Mouse (Mus musculus): ENCODE measurements around the gene Rhot1. TPM values are rescaled to one million over a fixed set of nuclear protein-coding genes. Genes with fewer than 3 reads are reported as not detected.
"Not testable (repeated sequence)": the region's sequence is repeated elsewhere in the genome, so short reads cannot be mapped to it uniquely, and the experiment has no call there.

Rhot1 gene
- polyA plus RNA-seq, 1 experiment from 2014 or later = 79.5 TPM

- H3K36me3 ChIP-seq (ENCODE audit: control insufficient read depth, insufficient read depth) = no peaks in the 10 kb centered on the region
- H3K4me1 ChIP-seq (replicated peaks; ENCODE audit: control insufficient read depth, insufficient read depth, low read length) = no peaks in the 10 kb centered on the region
- H3K4me2 ChIP-seq (ENCODE audit: low read length) = no peak overlapping the region
- ATAC-seq = no peak
- WGBS = 78% methylated on average over 11 of the region's 11 CpGs
- no peak overlapping the region for H3K9ac ChIP-seq (replicated peaks; ENCODE audit: low read depth, low read length)
- no peaks in the 10 kb centered on the region; the same call in 1 of the 2 replicates for H3K27me3 ChIP-seq (replicated peaks; ENCODE audit: control insufficient read depth, insufficient read depth, low read length)
- H3K4me3 ChIP-seq (replicated peaks; ENCODE audit: low read length) = no peak overlapping the region
- no peak overlapping the region for H3K27ac ChIP-seq (ENCODE audit: low read length)
- no peaks in the 10 kb centered on the region for H3K9me3 ChIP-seq (ENCODE audit: control insufficient read depth, low read length)
These were observed 34.7 kb upstream of the Rhot1 start for GRCm38 (mm10) chr11:80173963-80174670.

GRCm38 (mm10) chr11:80176911-80177895, 31.6 kb upstream of the Rhot1 start:
- no peak for ATAC-seq
- no peaks in the 10 kb centered on the region for H3K36me3 ChIP-seq (ENCODE audit: control insufficient read depth, insufficient read depth)

GRCm38 (mm10) chr11:80178316-80178715, 30.5 kb upstream of the Rhot1 start:
- H3K9me3 ChIP-seq (ENCODE audit: control insufficient read depth, low read length) = no peaks in the 10 kb centered on the region
- no peak overlapping the region for H3K4me2 ChIP-seq (ENCODE audit: low read length)
- H3K36me3 ChIP-seq (ENCODE audit: control insufficient read depth, insufficient read depth) = no peaks in the 10 kb centered on the region
- no peaks in the 10 kb centered on the region; the same call in 1 of the 2 replicates for H3K27me3 ChIP-seq (replicated peaks; ENCODE audit: control insufficient read depth, insufficient read depth, low read length)
- H3K4me3 ChIP-seq (replicated peaks; ENCODE audit: low read length) = no peak overlapping the region
- no peak overlapping the region for H3K9ac ChIP-seq (replicated peaks; ENCODE audit: low read depth, low read length)
- H3K4me1 ChIP-seq (replicated peaks; ENCODE audit: control insufficient read depth, insufficient read depth, low read length) = no peaks in the 10 kb centered on the region
- WGBS = 87% methylated on average over 8 of the region's 8 CpGs
- ATAC-seq = no peak
- no peak overlapping the region for H3K27ac ChIP-seq (ENCODE audit: low read length)

More at GRCm38 (mm10) chr11:80176911-80177895, 31.6 kb upstream of the Rhot1 start:
- H3K27me3 ChIP-seq (replicated peaks; ENCODE audit: control insufficient read depth, insufficient read depth, low read length) = no peaks in the 10 kb centered on the region; the same call in 1 of the 2 replicates
- H3K9ac ChIP-seq (replicated peaks; ENCODE audit: low read depth, low read length) = no peak overlapping the region
- H3K4me3 ChIP-seq (replicated peaks; ENCODE audit: low read length) = no peak overlapping the region
- no peak overlapping the region for H3K27ac ChIP-seq (ENCODE audit: low read length)
- no peaks in the 10 kb centered on the region for H3K9me3 ChIP-seq (ENCODE audit: control insufficient read depth, low read length)
- no peaks in the 10 kb centered on the region for H3K4me1 ChIP-seq (replicated peaks; ENCODE audit: control insufficient read depth, insufficient read depth, low read length)
- WGBS = 76% methylated on average over 11 of the region's 11 CpGs
- H3K4me2 ChIP-seq (ENCODE audit: low read length) = no peak overlapping the region

GRCm38 (mm10) chr11:80181021-80181749, 27.6 kb upstream of the Rhot1 start:
- ATAC-seq = no peak
- H3K27me3 ChIP-seq (replicated peaks; ENCODE audit: control insufficient read depth, insufficient read depth, low read length) = no peaks in the 10 kb centered on the region
- WGBS = 82% methylated on average over 5 of the region's 5 CpGs
- H3K9ac ChIP-seq (replicated peaks; ENCODE audit: low read depth, low read length) = no peak overlapping the region
- no peaks in the 10 kb centered on the region for H3K36me3 ChIP-seq (ENCODE audit: control insufficient read depth, insufficient read depth)
- H3K4me2 ChIP-seq (ENCODE audit: low read length) = no peak overlapping the region
- H3K4me3 ChIP-seq (replicated peaks; ENCODE audit: low read length) = no peak overlapping the region
- H3K27ac ChIP-seq (ENCODE audit: low read length) = no peak overlapping the region
- H3K4me1 ChIP-seq (replicated peaks; ENCODE audit: control insufficient read depth, insufficient read depth, low read length) = no peaks in the 10 kb centered on the region
- H3K9me3 ChIP-seq (ENCODE audit: control insufficient read depth, low read length) = no peaks in the 10 kb centered on the region

GRCm38 (mm10) chr11:80183054-80183704, 25.6 kb upstream of the Rhot1 start:
- 47% methylated on average over 12 of the region's 12 CpGs for WGBS
- Histone ChIP-seq H3K9ac (replicated peaks; ENCODE audit: low read depth, low read length) (peak overlapping the region; percentile 49), H3K4me3 (replicated peaks; ENCODE audit: low read length) (peak overlapping the region; percentile 48), H3K4me2 (ENCODE audit: low read length) (peak overlapping the region; percentile 67)
- not testable (repeated sequence) for ATAC-seq; H3K4me1 ChIP-seq (replicated peaks; ENCODE audit: control insufficient read depth, insufficient read depth, low read length); H3K27ac ChIP-seq (ENCODE audit: low read length); H3K27me3 ChIP-seq (replicated peaks; ENCODE audit: control insufficient read depth, insufficient read depth, low read length); H3K36me3 ChIP-seq (ENCODE audit: control insufficient read depth, insufficient read depth); H3K9me3 ChIP-seq (ENCODE audit: control insufficient read depth, low read length)

GRCm38 (mm10) chr11:80183705-80184255, 25.0 kb upstream of the Rhot1 start, which contains the start of gene Rnf135:
Rnf135 (plus strand) TSS chr11:80183851.
- Histone ChIP-seq H3K4me3 (replicated peaks; ENCODE audit: low read length) (peak within 1 kb of the TSS; percentile 48), H3K4me2 (ENCODE audit: low read length) (peak within 1 kb of the TSS; percentile 67), H3K9ac (replicated peaks; ENCODE audit: low read depth, low read length) (peak within 1 kb of the TSS; percentile 49), H3K27me3 (replicated peaks; ENCODE audit: control insufficient read depth, insufficient read depth, low read length) (no peaks in the 10 kb centered on the region), H3K36me3 (ENCODE audit: control insufficient read depth, insufficient read depth) (no peaks in the 10 kb centered on the region), H3K9me3 (ENCODE audit: control insufficient read depth, low read length) (no peaks in the 10 kb centered on the region), H3K27ac (ENCODE audit: low read length) (no peak within 1 kb of the TSS), H3K4me1 (replicated peaks; ENCODE audit: control insufficient read depth, insufficient read depth, low read length) (no peaks in the 10 kb centered on the region)
- ATAC-seq = peak; percentile 55; the same call in 1 of the 2 replicates
- under 1% methylated on average over 33 of the region's 33 CpGs for WGBS

GRCm38 (mm10) chr11:80184531-80185071, 24.2 kb upstream of the Rhot1 start:
- no peak overlapping the region; the same call in 1 of the 2 replicates for H3K4me2 ChIP-seq (ENCODE audit: low read length)
- no peaks in the 10 kb centered on the region for H3K9me3 ChIP-seq (ENCODE audit: control insufficient read depth, low read length)
- H3K36me3 ChIP-seq (ENCODE audit: control insufficient read depth, insufficient read depth) = no peaks in the 10 kb centered on the region
- ATAC-seq = no peak
- no peaks in the 10 kb centered on the region for H3K4me1 ChIP-seq (replicated peaks; ENCODE audit: control insufficient read depth, insufficient read depth, low read length)
- no peaks in the 10 kb centered on the region for H3K27me3 ChIP-seq (replicated peaks; ENCODE audit: control insufficient read depth, insufficient read depth, low read length)
- H3K4me3 ChIP-seq (replicated peaks; ENCODE audit: low read length) = no peak overlapping the region; the same call in 1 of the 2 replicates
- H3K27ac ChIP-seq (ENCODE audit: low read length) = no peak overlapping the region
- H3K9ac ChIP-seq (replicated peaks; ENCODE audit: low read depth, low read length) = no peak overlapping the region
- WGBS = 90% methylated on average over 6 of the region's 6 CpGs

GRCm38 (mm10) chr11:80185441-80185976, 23.3 kb upstream of the Rhot1 start:
- WGBS = 58% methylated on average over 5 of the region's 5 CpGs
- not testable (repeated sequence) for H3K9me3 ChIP-seq (ENCODE audit: control insufficient read depth, low read length); H3K4me2 ChIP-seq (ENCODE audit: low read length); H3K4me1 ChIP-seq (replicated peaks; ENCODE audit: control insufficient read depth, insufficient read depth, low read length); ATAC-seq; H3K36me3 ChIP-seq (ENCODE audit: control insufficient read depth, insufficient read depth); H3K27ac ChIP-seq (ENCODE audit: low read length); H3K27me3 ChIP-seq (replicated peaks; ENCODE audit: control insufficient read depth, insufficient read depth, low read length); H3K4me3 ChIP-seq (replicated peaks; ENCODE audit: low read length); H3K9ac ChIP-seq (replicated peaks; ENCODE audit: low read depth, low read length)

Measured in forebrain, embryonic 16.5 days (tissue).